Mouse (Mus musculus): ENCODE measurements around the gene Gm11084. TPM values are rescaled to one million over a fixed set of nuclear protein-coding genes. Genes with fewer than 3 reads are reported as not detected.
"Not testable (repeated sequence)": the region's sequence is repeated elsewhere in the genome, so short reads cannot be mapped to it uniquely, and the experiment has no call there.

The Gm11084 gene
- not detected in 2 replicates for polyA plus RNA-seq (2015; fragmentation: Nextera tagmentation; extraction: Ambion mirVana)

- no peak for ATAC-seq
- no peak within 1 kb of the TSS for H3K4me3 ChIP-seq
- no peak within 1 kb of the TSS for H3K9ac ChIP-seq
- H3K27ac ChIP-seq, result no peak within 1 kb of the TSS
- H3K9me3 ChIP-seq (replicated peaks), result peaks cover 5% of the 10 kb centered on the region; the same call in 1 of the 2 replicates
- peaks cover 5% of the 10 kb centered on the region; the same call in 1 of the 2 replicates for H3K36me3 ChIP-seq (ENCODE audit: poor library complexity, severe bottlenecking)
- WGBS, result 95% methylated on average over 5 of the region's 5 CpGs
- H3K27me3 ChIP-seq, result no peaks in the 10 kb centered on the region
- peaks cover 2% of the 10 kb centered on the region; the same call in 1 of the 2 replicates for H3K4me1 ChIP-seq
- H3K4me2 ChIP-seq, result no peak within 1 kb of the TSS
These were observed at the start of gene Gm11084 for GRCm38 (mm10) chr2:72986616-72987015. Gene Gm11084, minus strand, starts transcription at chr2:72986716.

- H3K4me2 ChIP-seq, result no peak overlapping the region
- H3K27ac ChIP-seq, result no peak overlapping the region
- 85% methylated on average over 7 of the region's 7 CpGs for WGBS
- ATAC-seq, result no peak
- H3K36me3 ChIP-seq (ENCODE audit: poor library complexity, severe bottlenecking), result no peaks in the 10 kb centered on the region
- H3K4me3 ChIP-seq, result no peak overlapping the region
- H3K9me3 ChIP-seq (replicated peaks), result 0 out of 2 replicates have a peak, but pooled peaks cover 4% of the 10 kb centered on the region
- H3K9ac ChIP-seq, result no peak overlapping the region
- H3K27me3 ChIP-seq, result no peaks in the 10 kb centered on the region
- H3K4me1 ChIP-seq, result no peaks in the 10 kb centered on the region
These were observed 44.8 kb upstream of the Gm11084 start for GRCm38 (mm10) chr2:73031061-73032055.

GRCm38 (mm10) chr2:73029846-73030245, 43.3 kb upstream of the Gm11084 start:
- H3K27me3 ChIP-seq, result no peaks in the 10 kb centered on the region
- ATAC-seq, result no peak
- H3K27ac ChIP-seq, result no peak overlapping the region
- H3K9me3 ChIP-seq (replicated peaks), result 0 out of 2 replicates have a peak, but pooled peaks cover 4% of the 10 kb centered on the region
- 90% methylated on average over 3 of the region's 3 CpGs for WGBS
- no peaks in the 10 kb centered on the region for H3K36me3 ChIP-seq (ENCODE audit: poor library complexity, severe bottlenecking)
- no peak overlapping the region for H3K9ac ChIP-seq
- H3K4me1 ChIP-seq, result no peaks in the 10 kb centered on the region
- H3K4me2 ChIP-seq, result no peak overlapping the region
- H3K4me3 ChIP-seq, result no peak overlapping the region

- H3K4me2 ChIP-seq, result no peak overlapping the region
- no peaks in the 10 kb centered on the region for H3K27me3 ChIP-seq
- no peaks in the 10 kb centered on the region for H3K4me1 ChIP-seq
- H3K9me3 ChIP-seq (replicated peaks), result 0 out of 2 replicates have a peak, but pooled peaks cover 4% of the 10 kb centered on the region
- WGBS, result 97% methylated on average over 3 of the region's 3 CpGs
- no peak overlapping the region for H3K9ac ChIP-seq
- no peak overlapping the region for H3K27ac ChIP-seq
- no peak overlapping the region for H3K4me3 ChIP-seq
- H3K36me3 ChIP-seq (ENCODE audit: poor library complexity, severe bottlenecking), result no peaks in the 10 kb centered on the region
- ATAC-seq, result no peak
These were observed 41.5 kb upstream of the Gm11084 start for GRCm38 (mm10) chr2:73028019-73028418.

GRCm38 (mm10) chr2:73027126-73027525, 40.6 kb upstream of the Gm11084 start:
- Histone ChIP-seq H3K9ac (no peak overlapping the region), H3K9me3 (replicated peaks) (0 out of 2 replicates have a peak, but pooled peaks cover 4% of the 10 kb centered on the region), H3K27ac (no peak overlapping the region), H3K4me1 (no peaks in the 10 kb centered on the region), H3K4me3 (no peak overlapping the region), H3K36me3 (ENCODE audit: poor library complexity, severe bottlenecking) (no peaks in the 10 kb centered on the region), H3K4me2 (no peak overlapping the region), H3K27me3 (no peaks in the 10 kb centered on the region)
- no peak for ATAC-seq
- WGBS, result 65% methylated on average over 3 of the region's 3 CpGs

- Histone ChIP-seq H3K4me1 (0 out of 2 replicates have a peak, but pooled peaks cover 5% of the 10 kb centered on the region), H3K27ac (no peak overlapping the region), H3K9me3 (replicated peaks) (no peaks in the 10 kb centered on the region), H3K4me2 (no peak overlapping the region), H3K9ac (no peak overlapping the region), H3K4me3 (no peak overlapping the region), H3K36me3 (ENCODE audit: poor library complexity, severe bottlenecking) (no peaks in the 10 kb centered on the region), H3K27me3 (no peaks in the 10 kb centered on the region)
- 43% methylated on average over 6 of the region's 6 CpGs for WGBS
- no peak for ATAC-seq
These were observed 37.3 kb upstream of the Gm11084 start for GRCm38 (mm10) chr2:73023803-73024202.

- H3K9ac ChIP-seq, result no peak overlapping the region
- H3K4me2 ChIP-seq, result no peak overlapping the region
- ATAC-seq, result no peak
- no peak overlapping the region for H3K4me3 ChIP-seq
- WGBS, result 82% methylated on average over 6 of the region's 6 CpGs
- H3K27ac ChIP-seq, result no peak overlapping the region
- H3K4me1 ChIP-seq, result 0 out of 2 replicates have a peak, but pooled peaks cover 5% of the 10 kb centered on the region
- H3K27me3 ChIP-seq, result no peaks in the 10 kb centered on the region
- no peaks in the 10 kb centered on the region for H3K36me3 ChIP-seq (ENCODE audit: poor library complexity, severe bottlenecking)
- H3K9me3 ChIP-seq (replicated peaks), result no peaks in the 10 kb centered on the region
These were observed 34.5 kb upstream of the Gm11084 start for GRCm38 (mm10) chr2:73021046-73021445.

GRCm38 (mm10) chr2:73019371-73020146, 33.0 kb upstream of the Gm11084 start:
- ATAC-seq, result peak; percentile 72; the same call in 1 of the 2 replicates

GRCm38 (mm10) chr2:73014063-73014462, 27.5 kb upstream of the Gm11084 start:
- 94% methylated on average over 9 of the region's 9 CpGs for WGBS
- H3K27me3 ChIP-seq; H3K36me3 ChIP-seq (ENCODE audit: poor library complexity, severe bottlenecking); H3K9ac ChIP-seq; H3K4me2 ChIP-seq; H3K27ac ChIP-seq; H3K4me1 ChIP-seq; ATAC-seq; H3K4me3 ChIP-seq: not testable (repeated sequence)
- H3K9me3 ChIP-seq (replicated peaks), result peaks cover 14% of the 10 kb centered on the region

More at GRCm38 (mm10) chr2:73019371-73020146, 33.0 kb upstream of the Gm11084 start:
- no peak overlapping the region for H3K4me3 ChIP-seq
- H3K4me1 ChIP-seq, result 0 out of 2 replicates have a peak, but pooled peaks cover 5% of the 10 kb centered on the region
- no peak overlapping the region for H3K27ac ChIP-seq
- WGBS, result 72% methylated on average over 9 of the region's 9 CpGs
- no peak overlapping the region for H3K9ac ChIP-seq
- H3K27me3 ChIP-seq, result no peaks in the 10 kb centered on the region
- H3K36me3 ChIP-seq (ENCODE audit: poor library complexity, severe bottlenecking), result no peaks in the 10 kb centered on the region
- no peaks in the 10 kb centered on the region for H3K9me3 ChIP-seq (replicated peaks)
- no peak overlapping the region for H3K4me2 ChIP-seq

GRCm38 (mm10) chr2:73012636-73013035, 26.1 kb upstream of the Gm11084 start:
- Histone ChIP-seq H3K27me3 (no peaks in the 10 kb centered on the region), H3K9ac (no peak overlapping the region), H3K4me1 (no peaks in the 10 kb centered on the region), H3K27ac (no peak overlapping the region), H3K4me3 (no peak overlapping the region), H3K36me3 (ENCODE audit: poor library complexity, severe bottlenecking) (no peaks in the 10 kb centered on the region), H3K9me3 (replicated peaks) (peaks cover 14% of the 10 kb centered on the region), H3K4me2 (no peak overlapping the region)
- ATAC-seq, result no peak
- WGBS, result 76% methylated on average over 18 of the region's 20 CpGs

GRCm38 (mm10) chr2:73007472-73007871, 21.0 kb upstream of the Gm11084 start:
- no peak overlapping the region for H3K4me3 ChIP-seq
- ATAC-seq, result no peak
- no peak overlapping the region for H3K4me2 ChIP-seq
- H3K27me3 ChIP-seq, result no peaks in the 10 kb centered on the region
- H3K27ac ChIP-seq, result no peak overlapping the region
- peaks cover 22% of the 10 kb centered on the region for H3K4me1 ChIP-seq
- H3K9ac ChIP-seq, result no peak overlapping the region
- 97% methylated on average over 9 of the region's 9 CpGs for WGBS
- H3K36me3 ChIP-seq (ENCODE audit: poor library complexity, severe bottlenecking), result no peaks in the 10 kb centered on the region
- peaks cover 14% of the 10 kb centered on the region for H3K9me3 ChIP-seq (replicated peaks)

Data from forebrain, embryonic 13.5 days (tissue).